Comparison of ENCODE assay signal across 17 mouse cellular contexts in the genomic region with DNA sequence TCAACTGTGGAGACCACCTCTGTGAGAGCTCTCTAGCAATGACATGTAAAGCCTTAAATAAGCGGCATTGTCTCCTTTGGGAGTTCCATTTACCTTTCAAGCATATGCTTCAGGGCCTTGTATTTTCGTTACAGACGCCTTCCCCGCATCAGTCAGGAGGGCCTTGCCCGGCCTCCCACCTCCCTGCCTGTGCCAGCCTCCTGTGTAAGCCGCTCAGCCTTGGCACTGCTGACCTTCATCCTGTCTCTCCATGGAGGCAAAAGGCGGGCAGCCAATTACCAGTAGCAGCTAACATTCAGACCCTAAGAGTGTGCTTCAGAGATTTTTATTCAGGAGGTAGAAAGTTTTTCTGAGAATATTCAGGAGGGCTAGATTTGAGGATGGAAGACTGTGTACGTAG.
DNase-seq lines count a peak whose midpoint lies in the region; ATAC-seq and TF ChIP-seq lines count a peak whose summit lies in the region.
"Had no signal": no experiment of that assay in that cellular context is flagged by ENCODE, and none has a peak within 500 bp of the region (broad histone marks: within the 10 kb centered on the region; RNA-seq: fewer than 3 reads in every experiment).

No protein-coding gene starts in this region.

- DNase-seq in left cerebral cortex, postnatal 4 days: peak; percentile 47
- no peak for DNase-seq in left cerebral cortex, postnatal 10 days (ENCODE audit: extremely low spot score in 1 of 2, low spot score in 2 of 2)
- DNase-seq in adrenal gland, postnatal 14 days: peak; percentile 56
- DNase-seq in cerebellum, adult 11-12 months: peak; percentile 50
- peak; percentile 62 to 78 for DNase-seq in cerebellum, postnatal 25 days
- no peak for DNase-seq in gastrocnemius, adult 2 months
- DNase-seq: B cell, adult 2 months; gastrocnemius, postnatal 14 days; thymus, postnatal 4 days had no signal

- no peak overlapping the region for H3K27ac ChIP-seq in gastrocnemius, adult 2 months
- no peak overlapping the region for H3K27ac ChIP-seq in intestine, postnatal 0 days (ENCODE audit: low read depth, low read length)
- H3K27ac ChIP-seq: embryonic facial prominence, embryonic 13.5 days; kidney, postnatal 0 days; layer of hippocampus, adult 2 months; left cerebral cortex, adult 2 months; limb, embryonic 13.5 days; liver, embryonic 14.5 days; neural tube, embryonic 12.5 days had no signal

- H3K9me3 ChIP-seq in intestine, postnatal 0 days (ENCODE audit: control insufficient read depth): no peaks in the 10 kb centered on the region
- H3K9me3 ChIP-seq: embryonic facial prominence, embryonic 13.5 days; limb, embryonic 13.5 days; neural tube, embryonic 12.5 days had no signal

- H3K27me3 ChIP-seq in intestine, postnatal 0 days (replicated peaks; ENCODE audit: control insufficient read depth, insufficient read depth, low read length): no peaks in the 10 kb centered on the region
- H3K27me3 ChIP-seq: embryonic facial prominence, embryonic 13.5 days; limb, embryonic 13.5 days; neural tube, embryonic 12.5 days had no signal

- 94% methylated on average over 8 of the region's 8 CpGs for WGBS in intestine, postnatal 0 days

- no peak overlapping the region for H3K9ac ChIP-seq in intestine, postnatal 0 days (ENCODE audit: low read depth, low read length)
- H3K9ac ChIP-seq: embryonic facial prominence, embryonic 13.5 days; limb, embryonic 13.5 days; liver, embryonic 14.5 days; neural tube, embryonic 12.5 days had no signal

- no peak overlapping the region for H3K4me3 ChIP-seq in gastrocnemius, adult 2 months
- no peak overlapping the region for H3K4me3 ChIP-seq in intestine, postnatal 0 days (ENCODE audit: low read depth, low read length)
- H3K4me3 ChIP-seq: embryonic facial prominence, embryonic 13.5 days; layer of hippocampus, adult 2 months; left cerebral cortex, adult 2 months; limb, embryonic 13.5 days; neural tube, embryonic 12.5 days had no signal

- no peak overlapping the region for H3K4me2 ChIP-seq in intestine, postnatal 0 days (replicated peaks; ENCODE audit: low read depth)
- H3K4me2 ChIP-seq: embryonic facial prominence, embryonic 13.5 days; limb, embryonic 13.5 days; neural tube, embryonic 12.5 days had no signal

- H3K36me3 ChIP-seq in intestine, postnatal 0 days (ENCODE audit: control insufficient read depth, insufficient read depth): no peaks in the 10 kb centered on the region
- H3K36me3 ChIP-seq: embryonic facial prominence, embryonic 13.5 days; limb, embryonic 13.5 days; neural tube, embryonic 12.5 days had no signal

- no peak for ATAC-seq in intestine, postnatal 0 days

- TF ChIP-seq CTCF in gastrocnemius, adult 2 months (IDR thresholded peaks at IDR 0.05): no peak
- no peak for TF ChIP-seq CTCF in intestine, postnatal 0 days (IDR thresholded peaks at IDR 0.05; ENCODE audit: low read depth)

- no peaks in the 10 kb centered on the region for H3K4me1 ChIP-seq in intestine, postnatal 0 days (replicated peaks; ENCODE audit: control insufficient read depth, insufficient read depth, low read length)
- H3K4me1 ChIP-seq: neural tube, embryonic 12.5 days had no signal

- intact Hi-C loops in left cerebral cortex, postnatal 4 days (cut with DNase I): no loop called here
- intact Hi-C loops in left cerebral cortex, postnatal 10 days (cut with DNase I): no loop called here
- intact Hi-C loops in gastrocnemius, adult 2 months (cut with DNase I): no loop called here

Comparison
In these comparisons a context has a peak if more than half of its experiments do, and no peak if none do; other contexts are left out.
1. DNase-seq: peak in left cerebral cortex, postnatal 4 days (single experiment), adrenal gland, postnatal 14 days (single experiment), cerebellum, adult 11-12 months (single experiment) and cerebellum, postnatal 25 days (2 of 2); none in left cerebral cortex, postnatal 10 days (0 of 2) and gastrocnemius, adult 2 months (single experiment).